Mouse (Mus musculus): ENCODE data around the gene Lonp1. TPM values are rescaled to one million over a fixed set of nuclear protein-coding genes. Genes with fewer than 3 reads are reported as not detected.

The Lonp1 gene
- polyA plus RNA-seq (2014; fragmentation: Nextera tagmentation; extraction: Ambion mirVana) = 87.9 and 92.4 TPM in 2 replicates

DNA sequence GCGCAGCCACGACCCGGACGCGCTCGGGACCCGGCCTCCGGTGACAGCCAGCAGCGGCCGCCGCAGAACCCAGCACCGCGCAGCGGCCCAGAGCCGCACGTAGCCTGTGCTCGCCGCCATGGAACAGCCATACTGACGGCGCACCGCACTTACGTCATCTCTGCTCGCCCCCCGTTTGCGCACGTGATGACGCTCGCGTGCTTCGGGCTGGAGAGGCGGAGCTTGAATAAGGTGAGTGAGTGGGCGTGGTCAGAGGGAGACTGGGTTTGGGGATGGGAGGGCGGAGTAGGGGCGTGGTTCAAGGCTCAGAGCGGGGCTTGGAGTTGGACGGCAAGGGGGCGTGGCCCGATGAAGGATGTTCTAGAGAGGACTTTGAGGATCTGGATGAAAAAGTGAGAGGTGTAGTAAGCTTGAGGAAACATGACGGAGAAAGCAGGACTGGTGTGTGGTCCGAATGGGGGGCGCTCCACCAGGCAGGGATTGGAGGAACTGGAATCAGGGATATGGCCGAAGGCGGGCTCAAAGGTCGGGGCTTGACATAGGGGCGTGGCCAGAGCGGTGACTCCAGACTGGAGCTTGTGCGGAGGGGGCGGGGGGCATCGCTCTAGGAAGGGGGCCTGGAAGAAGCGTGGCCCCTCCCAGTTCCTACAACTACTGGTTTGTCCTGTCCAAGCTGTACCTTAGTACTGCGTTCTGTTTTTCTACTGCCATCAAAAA lies at the start of gene Lonp1:
Gene Lonp1 (minus strand): TSS at position 134 of the 717 bp plus-strand sequence.
- DNase-seq (ENCODE audit: low spot score) (peak; percentile 99), ATAC-seq (replicated peaks; ENCODE audit: low FRiP score) (peak; percentile 88)
- Histone ChIP-seq H3K9me3 (ENCODE audit: control insufficient read depth, low read length) (no peaks in the 10 kb centered on the region), H3K4me2 (peak within 1 kb of the TSS; percentile 95), H3K4me1 (replicated peaks; ENCODE audit: control insufficient read depth, insufficient read depth, low read length) (peaks cover 16% of the 10 kb centered on the region; the same call in 1 of the 2 replicates), H3K36me3 (ENCODE audit: control insufficient read depth, insufficient read depth, low read length) (peaks cover 14% of the 10 kb centered on the region; the same call in 1 of the 2 replicates), H3K4me3 (ENCODE audit: low read depth, low read length) (peak within 1 kb of the TSS; percentile 86), H3K27me3 (replicated peaks; ENCODE audit: control insufficient read depth, insufficient read depth, low read length) (no peaks in the 10 kb centered on the region), H3K9ac (ENCODE audit: low read depth, low read length) (peak within 1 kb of the TSS; percentile 86), H3K27ac (ENCODE audit: low read depth, low read length) (peak within 1 kb of the TSS; percentile 64)
- WGBS = under 1% methylated on average over 51 of the region's 51 CpGs

DNA sequence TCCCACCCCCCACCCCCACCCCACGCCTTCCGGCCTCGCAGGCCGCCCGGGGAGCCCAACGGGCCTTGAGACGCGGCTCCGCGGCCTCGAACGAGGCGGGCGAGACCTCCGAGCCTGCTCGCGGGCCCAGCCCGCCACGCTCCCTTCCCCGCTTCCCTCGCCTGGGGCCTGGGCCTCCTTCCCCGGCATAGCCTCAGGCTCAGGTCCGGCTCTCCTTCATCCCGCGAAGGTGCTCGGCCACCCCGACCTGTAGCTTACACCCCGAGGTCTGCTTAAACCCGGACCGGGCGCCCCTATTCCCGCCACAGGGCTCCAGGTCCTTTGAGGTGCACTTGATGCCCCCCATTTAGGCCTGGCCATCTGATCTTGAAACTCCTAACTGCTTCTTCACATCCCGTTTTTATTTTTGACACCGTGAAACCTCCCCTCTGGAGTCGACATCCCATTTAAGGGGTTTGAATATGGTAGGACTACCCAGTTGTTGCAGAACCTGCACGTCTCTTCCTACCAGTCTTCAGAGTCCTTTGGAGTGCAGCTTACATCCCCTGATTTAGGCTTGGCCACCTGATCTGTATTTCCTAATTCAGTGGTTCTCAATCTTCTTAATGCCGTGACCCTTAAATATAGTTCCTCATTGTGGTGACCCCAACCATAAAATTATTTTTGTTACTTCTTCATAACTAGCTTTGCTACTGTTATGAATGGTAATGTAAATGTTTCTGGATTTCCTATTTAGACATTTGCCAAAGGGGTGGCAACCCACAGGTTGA lies 47.1 kb upstream of the Lonp1 start:
- DNase-seq (ENCODE audit: low spot score) = no peak

DNA sequence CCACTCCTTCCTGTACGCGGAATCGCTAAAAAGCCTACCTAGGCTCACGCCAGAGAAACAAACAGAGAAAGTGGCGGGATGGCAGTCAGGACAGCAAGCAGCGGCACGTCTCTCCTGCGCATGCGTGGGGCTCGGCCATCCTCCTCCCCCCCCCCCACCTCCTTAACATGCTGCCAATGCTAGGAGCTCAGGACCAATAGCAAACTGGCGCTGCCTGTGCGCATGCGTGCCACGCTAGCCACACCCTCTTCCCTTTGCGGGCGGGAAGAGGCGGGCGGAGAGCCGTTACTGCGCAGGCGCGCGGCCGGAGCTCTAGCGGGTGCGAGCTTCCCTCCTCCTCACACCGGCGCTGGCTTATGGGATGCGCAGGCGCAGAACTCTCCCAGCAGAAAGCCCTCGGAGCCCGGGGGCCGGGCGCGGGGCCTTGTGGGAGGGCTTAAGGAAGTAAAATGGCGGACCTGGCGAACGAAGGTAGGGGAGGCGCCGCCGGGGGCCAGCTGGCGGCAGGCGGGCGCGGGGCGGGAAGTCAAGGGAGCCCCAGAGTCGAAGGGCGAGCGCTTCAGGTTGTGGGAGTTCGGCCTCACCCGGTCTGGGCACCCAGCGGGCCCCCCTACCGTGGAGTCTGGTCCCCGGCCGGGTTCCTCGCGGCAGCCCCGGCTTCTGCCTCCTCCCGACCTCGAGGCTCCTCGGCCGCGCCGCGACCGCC lies 46.4 kb upstream of the Lonp1 start, which contains the start of gene Ranbp3:
Gene Ranbp3 (plus strand): TSS at position 354 of the 706 bp plus-strand sequence.
- H3K4me2 ChIP-seq = peak within 1 kb of the TSS; percentile 91
- under 1% methylated on average over 50 of the region's 66 CpGs for WGBS
- no peaks in the 10 kb centered on the region for H3K9me3 ChIP-seq (ENCODE audit: control insufficient read depth, low read length)
- peak within 1 kb of the TSS; percentile 96 for H3K4me3 ChIP-seq (ENCODE audit: low read depth, low read length)
- peaks cover 18% of the 10 kb centered on the region for H3K4me1 ChIP-seq (replicated peaks; ENCODE audit: control insufficient read depth, insufficient read depth, low read length)
- H3K27me3 ChIP-seq (replicated peaks; ENCODE audit: control insufficient read depth, insufficient read depth, low read length) = 0 out of 2 replicates have a peak, but pooled peaks cover 4% of the 10 kb centered on the region
- ATAC-seq (replicated peaks; ENCODE audit: low FRiP score) = peak; percentile 93
- peak within 1 kb of the TSS; percentile 99 for H3K9ac ChIP-seq (ENCODE audit: low read depth, low read length)
- peak within 1 kb of the TSS; percentile 86 for H3K27ac ChIP-seq (ENCODE audit: low read depth, low read length)
- H3K36me3 ChIP-seq (ENCODE audit: control insufficient read depth, insufficient read depth, low read length) = peaks cover 21% of the 10 kb centered on the region
- peak; percentile 99 for DNase-seq (ENCODE audit: low spot score)

More for the DNA sequence above, 47.1 kb upstream of the Lonp1 start:
- Histone ChIP-seq H3K4me2 (peak overlapping the region; percentile 91), H3K36me3 (ENCODE audit: control insufficient read depth, insufficient read depth, low read length) (peaks cover 21% of the 10 kb centered on the region), H3K27ac (ENCODE audit: low read depth, low read length) (peak overlapping the region; percentile 86), H3K9me3 (ENCODE audit: control insufficient read depth, low read length) (no peaks in the 10 kb centered on the region), H3K27me3 (replicated peaks; ENCODE audit: control insufficient read depth, insufficient read depth, low read length) (no peaks in the 10 kb centered on the region), H3K4me3 (ENCODE audit: low read depth, low read length) (peak overlapping the region; percentile 96), H3K9ac (ENCODE audit: low read depth, low read length) (peak overlapping the region; percentile 99), H3K4me1 (replicated peaks; ENCODE audit: control insufficient read depth, insufficient read depth, low read length) (peaks cover 18% of the 10 kb centered on the region)
- peak; percentile 6 for ATAC-seq (replicated peaks; ENCODE audit: low FRiP score)
- WGBS = 1% methylated on average over 37 of the region's 37 CpGs

DNA sequence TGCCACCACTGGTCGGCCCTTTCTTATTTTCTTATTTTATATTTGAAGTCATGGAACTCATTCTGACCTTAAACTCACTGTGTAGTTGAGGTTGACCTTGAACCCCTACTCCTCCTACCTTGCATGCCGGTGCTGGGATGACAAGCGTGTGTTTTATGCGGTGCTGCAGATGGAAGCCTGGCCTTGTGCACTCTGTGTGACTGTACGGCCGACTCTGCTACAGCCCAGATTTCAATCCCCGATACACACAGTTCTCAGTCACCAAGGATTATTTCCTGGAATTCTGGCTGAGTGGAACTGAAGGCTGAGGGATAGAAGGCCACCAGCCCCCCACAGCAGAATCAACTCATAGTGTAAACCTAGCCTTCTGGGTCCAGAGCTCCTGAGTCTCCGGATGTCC lies 43.1 kb upstream of the Lonp1 start:
- 85% methylated on average over 8 of the region's 8 CpGs for WGBS
- peaks cover 15% of the 10 kb centered on the region for H3K27me3 ChIP-seq (replicated peaks; ENCODE audit: control insufficient read depth, insufficient read depth, low read length)
- H3K9me3 ChIP-seq (ENCODE audit: control insufficient read depth, low read length) = no peaks in the 10 kb centered on the region
- no peak overlapping the region for H3K4me3 ChIP-seq (ENCODE audit: low read depth, low read length)
- no peak overlapping the region for H3K4me2 ChIP-seq
- no peak overlapping the region for H3K9ac ChIP-seq (ENCODE audit: low read depth, low read length)
- peaks cover 8% of the 10 kb centered on the region for H3K4me1 ChIP-seq (replicated peaks; ENCODE audit: control insufficient read depth, insufficient read depth, low read length)
- no peak overlapping the region for H3K27ac ChIP-seq (ENCODE audit: low read depth, low read length)
- no peak for DNase-seq (ENCODE audit: low spot score)
- no peaks in the 10 kb centered on the region for H3K36me3 ChIP-seq (ENCODE audit: control insufficient read depth, insufficient read depth, low read length)
- no peak for ATAC-seq (replicated peaks; ENCODE audit: low FRiP score)

DNA sequence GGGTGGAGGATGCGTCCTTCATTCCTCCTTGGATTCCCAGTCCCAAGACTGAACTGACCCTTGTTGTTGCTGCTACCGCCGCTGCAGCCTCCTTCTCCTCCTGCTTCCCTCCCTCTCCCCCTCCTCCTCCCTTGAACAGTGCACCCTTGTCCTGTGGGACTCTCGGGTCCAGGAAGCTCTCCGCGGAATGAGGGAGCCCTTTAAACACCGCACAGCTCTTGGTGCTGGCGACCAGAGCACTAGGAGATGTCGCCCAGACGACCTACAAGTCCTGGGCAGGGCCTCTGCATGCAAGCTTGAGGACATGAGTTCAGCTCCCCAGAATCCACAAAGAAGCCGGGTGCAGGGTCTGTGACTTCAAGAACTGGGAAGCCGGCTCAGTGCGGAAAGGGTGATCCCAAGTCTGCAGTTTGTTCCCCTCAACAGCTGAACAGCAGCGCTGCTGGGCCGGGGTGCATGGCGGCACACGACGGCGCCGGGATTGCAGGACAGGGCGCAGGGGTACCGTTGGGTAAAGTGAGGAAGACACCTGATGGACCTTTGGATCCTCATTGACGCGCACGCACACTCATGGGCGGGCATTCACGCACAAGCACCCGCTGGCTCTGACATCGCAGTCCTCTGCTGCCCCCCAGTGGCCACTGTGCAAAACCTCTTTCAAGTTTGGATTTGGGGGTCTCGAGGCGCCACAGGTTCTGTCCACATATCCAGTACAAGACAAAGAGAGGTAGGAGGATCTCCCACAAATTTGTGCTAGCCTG lies 41.9 kb upstream of the Lonp1 start:
- H3K36me3 ChIP-seq (ENCODE audit: control insufficient read depth, insufficient read depth, low read length) = no peaks in the 10 kb centered on the region
- no peaks in the 10 kb centered on the region for H3K9me3 ChIP-seq (ENCODE audit: control insufficient read depth, low read length)
- H3K4me3 ChIP-seq (ENCODE audit: low read depth, low read length) = peak overlapping the region; percentile 50
- DNase-seq (ENCODE audit: low spot score) = peak; percentile 87
- H3K9ac ChIP-seq (ENCODE audit: low read depth, low read length) = peak overlapping the region; percentile 54
- WGBS = 4% methylated on average over 31 of the region's 31 CpGs
- H3K4me2 ChIP-seq = peak overlapping the region; percentile 83
- H3K4me1 ChIP-seq (replicated peaks; ENCODE audit: control insufficient read depth, insufficient read depth, low read length) = no peaks in the 10 kb centered on the region; the same call in 1 of the 2 replicates
- peaks cover 16% of the 10 kb centered on the region for H3K27me3 ChIP-seq (replicated peaks; ENCODE audit: control insufficient read depth, insufficient read depth, low read length)
- ATAC-seq (replicated peaks; ENCODE audit: low FRiP score) = no peak
- no peak overlapping the region for H3K27ac ChIP-seq (ENCODE audit: low read depth, low read length)

DNA sequence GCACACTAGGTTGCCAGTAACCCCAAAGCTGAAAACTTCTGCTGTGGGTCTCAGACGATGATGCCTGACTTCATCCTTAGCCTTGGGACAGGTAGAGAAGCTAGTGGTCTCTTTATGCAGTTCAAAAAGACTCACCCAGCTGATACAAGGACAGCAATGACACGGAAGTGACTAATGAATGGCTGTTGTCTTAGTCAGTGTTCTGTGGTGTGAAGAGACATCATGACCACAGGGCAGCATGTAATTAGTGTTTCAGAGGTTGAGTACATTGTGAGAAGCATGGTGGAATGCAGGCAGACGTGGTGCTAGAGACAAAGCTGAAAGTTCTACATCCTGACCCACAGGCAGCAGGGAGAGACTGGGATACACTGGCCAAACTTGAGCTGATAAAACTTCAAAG lies 40.9 kb upstream of the Lonp1 start:
- no peak overlapping the region for H3K4me2 ChIP-seq
- no peak for DNase-seq (ENCODE audit: low spot score)

DNA sequence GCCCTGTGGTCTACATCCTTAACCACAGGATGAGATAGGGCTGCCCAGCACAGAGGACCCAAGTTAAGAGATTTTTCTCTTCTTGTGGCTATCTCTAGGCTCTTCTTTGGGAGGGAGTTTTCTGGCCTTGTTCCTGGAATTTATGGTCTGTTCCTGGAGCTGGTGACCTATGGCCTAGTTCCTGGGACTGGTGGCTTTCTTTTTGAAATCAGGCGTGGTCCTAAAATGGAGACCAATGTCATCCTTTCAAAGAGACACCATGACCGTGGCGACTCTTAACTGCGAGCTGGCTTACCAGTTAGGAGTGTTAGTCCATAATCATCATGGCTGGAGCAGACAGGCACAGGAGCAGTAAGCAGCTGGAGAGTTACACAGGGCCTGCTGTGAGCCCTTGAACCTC lies 39.7 kb upstream of the Lonp1 start:
- H3K27ac ChIP-seq (ENCODE audit: low read depth, low read length) = no peak overlapping the region
- H3K36me3 ChIP-seq (ENCODE audit: control insufficient read depth, insufficient read depth, low read length) = no peaks in the 10 kb centered on the region
- peaks cover 20% of the 10 kb centered on the region for H3K27me3 ChIP-seq (replicated peaks; ENCODE audit: control insufficient read depth, insufficient read depth, low read length)
- H3K4me2 ChIP-seq = no peak overlapping the region
- no peaks in the 10 kb centered on the region for H3K9me3 ChIP-seq (ENCODE audit: control insufficient read depth, low read length)
- ATAC-seq (replicated peaks; ENCODE audit: low FRiP score) (no peak), DNase-seq (ENCODE audit: low spot score) (no peak)
- no peak overlapping the region for H3K9ac ChIP-seq (ENCODE audit: low read depth, low read length)
- H3K4me1 ChIP-seq (replicated peaks; ENCODE audit: control insufficient read depth, insufficient read depth, low read length) = no peaks in the 10 kb centered on the region; the same call in 1 of the 2 replicates
- H3K4me3 ChIP-seq (ENCODE audit: low read depth, low read length) = no peak overlapping the region
- 80% methylated on average over 4 of the region's 4 CpGs for WGBS

More for the DNA sequence above, 40.9 kb upstream of the Lonp1 start:
- WGBS = 70% methylated on average over 3 of the region's 3 CpGs
- Histone ChIP-seq H3K27me3 (replicated peaks; ENCODE audit: control insufficient read depth, insufficient read depth, low read length) (peaks cover 20% of the 10 kb centered on the region), H3K36me3 (ENCODE audit: control insufficient read depth, insufficient read depth, low read length) (no peaks in the 10 kb centered on the region), H3K4me1 (replicated peaks; ENCODE audit: control insufficient read depth, insufficient read depth, low read length) (no peaks in the 10 kb centered on the region; the same call in 1 of the 2 replicates), H3K27ac (ENCODE audit: low read depth, low read length) (no peak overlapping the region), H3K9me3 (ENCODE audit: control insufficient read depth, low read length) (no peaks in the 10 kb centered on the region), H3K4me3 (ENCODE audit: low read depth, low read length) (no peak overlapping the region), H3K9ac (ENCODE audit: low read depth, low read length) (no peak overlapping the region)
- ATAC-seq (replicated peaks; ENCODE audit: low FRiP score) = no peak
